Comparison of ENCODE assay signal across 9 mouse cellular contexts in genomic region chr6:83350172-83350571, GRCm38 (mm10). TPM values are rescaled to one million over a fixed set of nuclear protein-coding genes. Genes with fewer than 3 reads are reported as not detected.
DNase-seq lines count a peak whose midpoint lies in the region; ATAC-seq and TF ChIP-seq lines count a peak whose summit lies in the region.
"Had no signal": no experiment of that assay in that cellular context is flagged by ENCODE, and none has a peak within 500 bp of the region (broad histone marks: within the 10 kb centered on the region; RNA-seq: fewer than 3 reads in every experiment).

No protein-coding gene starts in this region.

- H3K27me3 ChIP-seq in kidney, embryonic 14.5 days (ENCODE audit: control insufficient read depth, insufficient read depth, low read length) = no peaks in the 10 kb centered on the region
- H3K27me3 ChIP-seq in hindbrain, embryonic 11.5 days (ENCODE audit: control insufficient read depth, insufficient read depth, low read length) = no peaks in the 10 kb centered on the region
- no peaks in the 10 kb centered on the region for H3K27me3 ChIP-seq in midbrain, embryonic 12.5 days

- no peak for TF ChIP-seq POLR2A in bone marrow macrophage, adult 2 months (IDR thresholded peaks at IDR 0.05; ENCODE audit: borderline replicate concordance, low read depth, low read length)

- peak overlapping the region; percentile 80 for H3K4me2 ChIP-seq in kidney, embryonic 14.5 days (replicated peaks; ENCODE audit: low read depth, low read length)
- H3K4me2 ChIP-seq in hindbrain, embryonic 11.5 days (replicated peaks; ENCODE audit: low read depth, low read length) = peak overlapping the region; percentile 72
- H3K4me2 ChIP-seq in midbrain, embryonic 12.5 days (replicated peaks) = peak overlapping the region; percentile 87

- intact Hi-C loops in left cerebral cortex, postnatal 36 days (cut with DNase I) = no loop called here
- intact Hi-C loops in gastrocnemius, postnatal 14 days (cut with DNase I; ENCODE audit: low total_unique reads) = no loop called here

- no peaks in the 10 kb centered on the region for H3K9me3 ChIP-seq in kidney, embryonic 14.5 days (ENCODE audit: control insufficient read depth, low read length)
- H3K9me3 ChIP-seq in hindbrain, embryonic 11.5 days (ENCODE audit: control insufficient read depth, low read length) = no peaks in the 10 kb centered on the region
- H3K9me3 ChIP-seq in midbrain, embryonic 12.5 days = no peaks in the 10 kb centered on the region

- peaks cover 21% of the 10 kb centered on the region for H3K36me3 ChIP-seq in kidney, embryonic 14.5 days (ENCODE audit: control insufficient read depth, insufficient read depth, low read length)
- H3K36me3 ChIP-seq in hindbrain, embryonic 11.5 days (ENCODE audit: control insufficient read depth, insufficient read depth, low read length) = no peaks in the 10 kb centered on the region
- peaks cover 19% of the 10 kb centered on the region for H3K36me3 ChIP-seq in midbrain, embryonic 12.5 days

- WGBS in kidney, embryonic 14.5 days = 84% methylated on average over 7 of the region's 7 CpGs
- 87% methylated on average over 7 of the region's 7 CpGs for WGBS in hindbrain, embryonic 11.5 days
- WGBS in midbrain, embryonic 12.5 days = 87% methylated on average over 7 of the region's 7 CpGs

- TF ChIP-seq CTCF in bone marrow macrophage, adult 2 months (IDR thresholded peaks at IDR 0.05; ENCODE audit: low read depth, low read length) = no peak

- H3K4me3 ChIP-seq in kidney, embryonic 14.5 days (ENCODE audit: low read length) = peak overlapping the region; percentile 89
- H3K4me3 ChIP-seq in bone marrow macrophage, adult 2 months (ENCODE audit: insufficient read depth, low read length) = peak overlapping the region; percentile 76
- H3K4me3 ChIP-seq in hindbrain, embryonic 11.5 days (ENCODE audit: low read depth, low read length) = peak overlapping the region; percentile 85
- H3K4me3 ChIP-seq in midbrain, embryonic 12.5 days = peak overlapping the region; percentile 92

- H3K9ac ChIP-seq in kidney, embryonic 14.5 days (ENCODE audit: low read depth, low read length) = peak overlapping the region; percentile 86
- peak overlapping the region; percentile 90 for H3K9ac ChIP-seq in hindbrain, embryonic 11.5 days (ENCODE audit: low read depth, low read length)
- peak overlapping the region; percentile 93 for H3K9ac ChIP-seq in midbrain, embryonic 12.5 days (replicated peaks)

- H3K4me1 ChIP-seq in kidney, embryonic 14.5 days (ENCODE audit: control insufficient read depth, insufficient read depth, low read length) = peaks cover 7% of the 10 kb centered on the region; the same call in 1 of the 2 replicates
- peaks cover 6% of the 10 kb centered on the region for H3K4me1 ChIP-seq in bone marrow macrophage, adult 2 months (ENCODE audit: control insufficient read depth, insufficient read depth, low read length)
- no peaks in the 10 kb centered on the region; the same call in 1 of the 2 replicates for H3K4me1 ChIP-seq in hindbrain, embryonic 11.5 days (replicated peaks; ENCODE audit: control insufficient read depth, insufficient read depth, low read length)
- H3K4me1 ChIP-seq in midbrain, embryonic 12.5 days = peaks cover 16% of the 10 kb centered on the region

- no peak overlapping the region for H3K27ac ChIP-seq in kidney, embryonic 14.5 days (ENCODE audit: low read depth, low read length)
- H3K27ac ChIP-seq in bone marrow macrophage, adult 2 months (ENCODE audit: insufficient read depth, low read depth, low read length) = no peak overlapping the region
- H3K27ac ChIP-seq in hindbrain, embryonic 11.5 days (ENCODE audit: low read depth, low read length) = no peak overlapping the region
- H3K27ac ChIP-seq in midbrain, embryonic 12.5 days (replicated peaks) = no peak overlapping the region

- ATAC-seq in kidney, embryonic 14.5 days (ENCODE audit: low FRiP score, low TSS enrichment) = no peak
- ATAC-seq in hindbrain, embryonic 11.5 days (ENCODE audit: low FRiP score) = no peak
- no peak for ATAC-seq in midbrain, embryonic 12.5 days (ENCODE audit: low FRiP score, low read depth)

- DNase-seq in kidney, adult 11 months = no peak
- no peak for DNase-seq in hindbrain, embryonic 11.5 days (ENCODE audit: low spot score)
- no peak for DNase-seq in left cerebral cortex, postnatal 36 days (ENCODE audit: low spot score in 2 of 2)
- no peak for DNase-seq in gastrocnemius, postnatal 14 days
- DNase-seq in frontal cortex, postnatal 25 days (ENCODE audit: low spot score in 2 of 2) = no peak
- DNase-seq: kidney, adult 9 months had no signal

RNA-seq across cellular contexts. Expression of gene Bola3, which starts 1.2 kb away (rescaled TPM):
- polyA plus RNA-seq in kidney, embryonic 14.5 days (2014; fragmentation: Nextera tagmentation; extraction: Ambion mirVana) = 142 and 182 TPM in 2 replicates
- polyA plus RNA-seq in bone marrow macrophage, adult 2 months (2012; ENCODE audit: insufficient read depth, insufficient read length, missing spikeins) = 24.8 and 35.7 TPM in 2 replicates
- polyA plus RNA-seq in hindbrain, embryonic 11.5 days (2014; fragmentation: Nextera tagmentation; extraction: Ambion mirVana) = 110 and 117 TPM in 2 replicates
- 93.7 and 102 TPM in 2 replicates for polyA plus RNA-seq in midbrain, embryonic 12.5 days (2016; fragmentation: Nextera tagmentation; extraction: Ambion mirVana)
- 10 to 100 TPM; 46.8 to 50.5 TPM for total RNA-seq in left cerebral cortex, postnatal 36 days (2021)
- total RNA-seq in gastrocnemius, postnatal 14 days (2021) = 100 to 1,000 TPM; 214 to 234 TPM

RNA-seq across cellular contexts. Expression of gene Mob1a, which starts 24.4 kb away (rescaled TPM):
- 38.9 and 92.4 TPM in 2 replicates for polyA plus RNA-seq in kidney, embryonic 14.5 days (2014; fragmentation: Nextera tagmentation; extraction: Ambion mirVana)
- polyA plus RNA-seq in bone marrow macrophage, adult 2 months (2012; ENCODE audit: insufficient read depth, insufficient read length, missing spikeins) = 166 and 182 TPM in 2 replicates
- polyA plus RNA-seq in hindbrain, embryonic 11.5 days (2014; fragmentation: Nextera tagmentation; extraction: Ambion mirVana) = 60.9 and 65.6 TPM in 2 replicates
- polyA plus RNA-seq in midbrain, embryonic 12.5 days (2016; fragmentation: Nextera tagmentation; extraction: Ambion mirVana) = 56.6 and 58.0 TPM in 2 replicates
- 10 to 100 TPM; 19.0 to 20.8 TPM for total RNA-seq in left cerebral cortex, postnatal 36 days (2021)
- total RNA-seq in gastrocnemius, postnatal 14 days (2021) = 10 to 100 TPM; 15.7 to 17.5 TPM

RNA-seq across cellular contexts. Expression of gene Mthfd2, which starts 24.5 kb away (rescaled TPM):
- polyA plus RNA-seq in kidney, embryonic 14.5 days (2014; fragmentation: Nextera tagmentation; extraction: Ambion mirVana) = 46.7 and 50.8 TPM in 2 replicates
- 21.1 and 28.1 TPM in 2 replicates for polyA plus RNA-seq in bone marrow macrophage, adult 2 months (2012; ENCODE audit: insufficient read depth, insufficient read length, missing spikeins)
- polyA plus RNA-seq in hindbrain, embryonic 11.5 days (2014; fragmentation: Nextera tagmentation; extraction: Ambion mirVana) = 41.8 and 46.9 TPM in 2 replicates
- 33.0 and 37.3 TPM in 2 replicates for polyA plus RNA-seq in midbrain, embryonic 12.5 days (2016; fragmentation: Nextera tagmentation; extraction: Ambion mirVana)
- total RNA-seq in left cerebral cortex, postnatal 36 days (2021) = 1 to 10 TPM; 4.6 to 6.2 TPM
- total RNA-seq in gastrocnemius, postnatal 14 days (2021) = 1 to 10 TPM; 3.7 to 6.7 TPM
